Mouse (Mus musculus): Measurements from ENCODE around the gene Olfr1417.

GRCm38 (mm10) chr19:11875006-11875405, 36.0 kb upstream of the Olfr1417 start, which contains the start of gene Olfr1419:
- TF ChIP-seq CTCF (IDR thresholded peaks at IDR 0.05; ENCODE audit: borderline replicate concordance, extremely low read depth, insufficient read depth, insufficient read length) (no peak), POLR2A (IDR thresholded peaks at IDR 0.05; ENCODE audit: borderline replicate concordance, extremely low read depth, insufficient read depth, insufficient read length, poor library complexity, severe bottlenecking) (no peak)

Data from brain, embryonic 14.5 days (tissue).